Mouse (Mus musculus): ENCODE data around the gene Ascl1. TPM values are rescaled to one million over a fixed set of nuclear protein-coding genes. Genes with fewer than 3 reads are reported as not detected.

The Ascl1 gene
- polyA plus RNA-seq, 2 experiments: 0.23 to 0.55 TPM

GRCm38 (mm10) chr10:87500926-87501658, 7.6 kb upstream of the Ascl1 start:
- WGBS: 14% methylated on average over 20 of the region's 20 CpGs
- TF ChIP-seq POLR2A (IDR thresholded peaks at IDR 0.05; ENCODE audit: borderline replicate concordance, extremely low read depth, insufficient read depth, insufficient read length): no peak
- H3K4me1 ChIP-seq (ENCODE audit: control insufficient read depth, insufficient read depth, low read length): no peaks in the 10 kb centered on the region
- H3K4me2 ChIP-seq (replicated peaks; ENCODE audit: low read depth, low read length, severe bottlenecking): no peak overlapping the region
- peaks cover 53% of the 10 kb centered on the region for H3K27me3 ChIP-seq (ENCODE audit: control insufficient read depth, insufficient read depth, low read length)
- no peak overlapping the region for H3K9ac ChIP-seq (ENCODE audit: low read depth, low read length, severe bottlenecking)
- DNase-seq (ENCODE audit: low spot score) (no peak), ATAC-seq (ENCODE audit: low FRiP score, low read depth) (no peak)
- H3K9me3 ChIP-seq (ENCODE audit: control insufficient read depth, low read length): no peaks in the 10 kb centered on the region
- H3K4me3 ChIP-seq (replicated peaks; ENCODE audit: low read length): no peak overlapping the region
- no peak overlapping the region for H3K27ac ChIP-seq (replicated peaks; ENCODE audit: low read depth, low read length)
- no peaks in the 10 kb centered on the region for H3K36me3 ChIP-seq (ENCODE audit: control insufficient read depth, insufficient read depth, low read length)

GRCm38 (mm10) chr10:87497056-87497455, 3.6 kb upstream of the Ascl1 start:
- no peak for DNase-seq (ENCODE audit: low spot score)
- no peak overlapping the region for H3K4me3 ChIP-seq (replicated peaks; ENCODE audit: low read length)
- H3K9ac ChIP-seq (ENCODE audit: low read depth, low read length, severe bottlenecking): no peak overlapping the region
- no peak for ATAC-seq (ENCODE audit: low FRiP score, low read depth)
- no peaks in the 10 kb centered on the region for H3K36me3 ChIP-seq (ENCODE audit: control insufficient read depth, insufficient read depth, low read length)
- H3K4me2 ChIP-seq (replicated peaks; ENCODE audit: low read depth, low read length, severe bottlenecking): no peak overlapping the region
- no peak overlapping the region for H3K27ac ChIP-seq (replicated peaks; ENCODE audit: low read depth, low read length)
- TF ChIP-seq POLR2A (IDR thresholded peaks at IDR 0.05; ENCODE audit: borderline replicate concordance, extremely low read depth, insufficient read depth, insufficient read length): no peak
- no peaks in the 10 kb centered on the region for H3K9me3 ChIP-seq (ENCODE audit: control insufficient read depth, low read length)
- H3K27me3 ChIP-seq (ENCODE audit: control insufficient read depth, insufficient read depth, low read length): peaks cover 76% of the 10 kb centered on the region
- H3K4me1 ChIP-seq (ENCODE audit: control insufficient read depth, insufficient read depth, low read length): peaks cover 11% of the 10 kb centered on the region
- WGBS: 87% methylated on average over 2 of the region's 2 CpGs

GRCm38 (mm10) chr10:87494596-87494995, 1.1 kb upstream of the Ascl1 start:
- Histone ChIP-seq H3K4me1 (ENCODE audit: control insufficient read depth, insufficient read depth, low read length) (peaks cover 11% of the 10 kb centered on the region), H3K9me3 (ENCODE audit: control insufficient read depth, low read length) (no peaks in the 10 kb centered on the region), H3K4me2 (replicated peaks; ENCODE audit: low read depth, low read length, severe bottlenecking) (peak overlapping the region; percentile 40), H3K4me3 (replicated peaks; ENCODE audit: low read length) (peak overlapping the region; percentile 22), H3K27me3 (ENCODE audit: control insufficient read depth, insufficient read depth, low read length) (peaks cover 74% of the 10 kb centered on the region), H3K9ac (ENCODE audit: low read depth, low read length, severe bottlenecking) (no peak overlapping the region; the same call in 1 of the 2 replicates), H3K27ac (replicated peaks; ENCODE audit: low read depth, low read length) (no peak overlapping the region), H3K36me3 (ENCODE audit: control insufficient read depth, insufficient read depth, low read length) (no peaks in the 10 kb centered on the region)
- TF ChIP-seq POLR2A (IDR thresholded peaks at IDR 0.05; ENCODE audit: borderline replicate concordance, extremely low read depth, insufficient read depth, insufficient read length): no peak
- 2% methylated on average over 18 of the region's 18 CpGs for WGBS
- DNase-seq (ENCODE audit: low spot score): no peak
- ATAC-seq (ENCODE audit: low FRiP score, low read depth): no peak

- DNase-seq (ENCODE audit: low spot score) (no peak), ATAC-seq (ENCODE audit: low FRiP score, low read depth) (no peak)
- H3K9me3 ChIP-seq (ENCODE audit: control insufficient read depth, low read length): no peaks in the 10 kb centered on the region
- H3K27ac ChIP-seq (replicated peaks; ENCODE audit: low read depth, low read length): no peak overlapping the region
- peak overlapping the region; percentile 50 for H3K4me3 ChIP-seq (replicated peaks; ENCODE audit: low read length)
- H3K4me2 ChIP-seq (replicated peaks; ENCODE audit: low read depth, low read length, severe bottlenecking): peak overlapping the region; percentile 98
- TF ChIP-seq POLR2A (IDR thresholded peaks at IDR 0.05; ENCODE audit: borderline replicate concordance, extremely low read depth, insufficient read depth, insufficient read length): no peak
- H3K9ac ChIP-seq (ENCODE audit: low read depth, low read length, severe bottlenecking): no peak overlapping the region
- WGBS: 0% methylated on average over 4 of the region's 4 CpGs
- H3K4me1 ChIP-seq (ENCODE audit: control insufficient read depth, insufficient read depth, low read length): peaks cover 11% of the 10 kb centered on the region
- peaks cover 78% of the 10 kb centered on the region for H3K27me3 ChIP-seq (ENCODE audit: control insufficient read depth, insufficient read depth, low read length)
- H3K36me3 ChIP-seq (ENCODE audit: control insufficient read depth, insufficient read depth, low read length): no peaks in the 10 kb centered on the region
Measured at GRCm38 (mm10) chr10:87494176-87494575, 716 bp upstream of the Ascl1 start.

GRCm38 (mm10) chr10:87492661-87493551, 554 bp downstream of the Ascl1 start:
- under 1% methylated on average over 51 of the region's 90 CpGs for WGBS
- Histone ChIP-seq H3K4me3 (replicated peaks; ENCODE audit: low read length) (peak overlapping the region; percentile 50), H3K27me3 (ENCODE audit: control insufficient read depth, insufficient read depth, low read length) (peaks cover 80% of the 10 kb centered on the region), H3K4me2 (replicated peaks; ENCODE audit: low read depth, low read length, severe bottlenecking) (peak overlapping the region; percentile 98), H3K27ac (replicated peaks; ENCODE audit: low read depth, low read length) (no peak overlapping the region), H3K36me3 (ENCODE audit: control insufficient read depth, insufficient read depth, low read length) (no peaks in the 10 kb centered on the region), H3K4me1 (ENCODE audit: control insufficient read depth, insufficient read depth, low read length) (peaks cover 11% of the 10 kb centered on the region), H3K9ac (ENCODE audit: low read depth, low read length, severe bottlenecking) (peak overlapping the region; percentile 43), H3K9me3 (ENCODE audit: control insufficient read depth, low read length) (no peaks in the 10 kb centered on the region)
- no peak for TF ChIP-seq POLR2A (IDR thresholded peaks at IDR 0.05; ENCODE audit: borderline replicate concordance, extremely low read depth, insufficient read depth, insufficient read length)
- DNase-seq (ENCODE audit: low spot score): peak; percentile 27
- peak; percentile 28 for ATAC-seq (ENCODE audit: low FRiP score, low read depth)

Measured in limb, embryonic 14.5 days (tissue).